Mouse (Mus musculus): ENCODE results near the gene Pdlim3.
"Not testable (repeated sequence)": the region's sequence is repeated elsewhere in the genome, so short reads cannot be mapped to it uniquely, and the experiment has no call there.

The Pdlim3 gene

GRCm38 (mm10) chr8:45885202-45885685 is at the start of gene Pdlim3:
Gene Pdlim3 (plus strand): TSS chr8:45885461.
- DNase-seq (ENCODE audit: low spot score): peak; percentile 65

DNA sequence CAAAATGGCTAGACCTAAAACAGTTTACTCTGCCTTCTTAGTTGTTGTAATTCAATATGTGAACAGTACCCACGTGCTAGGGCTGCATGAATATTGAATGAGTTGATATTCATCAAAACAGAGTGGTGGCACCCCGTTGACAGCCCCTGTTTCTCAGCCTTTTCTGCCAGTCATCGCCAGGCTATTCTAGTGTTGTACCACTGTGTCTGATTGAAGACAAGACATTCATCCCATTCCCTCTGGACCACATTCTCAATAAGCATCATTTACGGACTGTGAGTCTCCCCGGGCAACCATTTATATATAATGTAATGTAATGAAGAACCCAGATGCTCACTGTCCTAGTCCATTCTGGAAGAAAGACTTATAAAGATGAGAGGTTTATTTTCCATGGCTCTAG is 42.0 kb upstream of the Pdlim3 start:
- no peak for DNase-seq (ENCODE audit: low spot score)

DNA sequence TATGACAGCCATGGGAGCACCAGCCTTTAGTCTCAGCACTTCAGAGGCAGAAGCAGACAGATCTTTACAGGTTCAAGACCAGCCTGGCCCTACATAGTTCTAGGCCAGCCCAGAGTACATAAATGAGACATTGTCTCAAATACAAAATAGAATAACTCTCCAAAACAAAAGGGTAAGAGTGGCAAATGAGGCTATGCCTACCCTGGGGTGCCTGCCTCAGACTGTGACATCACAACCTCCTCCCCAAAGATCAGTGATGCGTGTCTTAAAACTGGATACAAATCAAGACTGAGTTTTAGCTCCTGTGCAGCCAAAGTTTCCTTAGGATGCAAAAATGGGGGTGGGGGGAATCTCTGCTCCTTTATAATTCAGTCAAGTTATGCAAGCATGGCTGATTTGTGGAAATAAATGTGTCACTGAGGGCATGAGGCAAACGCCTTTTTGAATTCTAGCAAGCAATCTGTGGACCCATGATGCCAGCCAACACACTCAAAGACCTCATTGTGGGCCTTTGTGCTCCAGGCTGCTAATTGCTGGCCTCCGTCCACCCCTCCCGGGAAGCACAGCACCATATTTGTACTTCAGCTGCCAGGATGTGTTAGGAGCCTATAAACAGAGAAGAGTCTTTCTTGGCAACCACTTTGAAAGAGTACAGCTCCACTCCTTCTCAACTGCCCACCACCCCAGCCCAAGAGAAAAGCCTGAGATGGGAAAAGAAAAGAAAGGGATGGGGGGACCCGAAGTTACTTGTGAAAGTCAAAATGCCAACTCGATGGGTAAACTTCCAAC is 41.0 kb upstream of the Pdlim3 start:
- peak; percentile 46 for DNase-seq (ENCODE audit: low spot score)

DNA sequence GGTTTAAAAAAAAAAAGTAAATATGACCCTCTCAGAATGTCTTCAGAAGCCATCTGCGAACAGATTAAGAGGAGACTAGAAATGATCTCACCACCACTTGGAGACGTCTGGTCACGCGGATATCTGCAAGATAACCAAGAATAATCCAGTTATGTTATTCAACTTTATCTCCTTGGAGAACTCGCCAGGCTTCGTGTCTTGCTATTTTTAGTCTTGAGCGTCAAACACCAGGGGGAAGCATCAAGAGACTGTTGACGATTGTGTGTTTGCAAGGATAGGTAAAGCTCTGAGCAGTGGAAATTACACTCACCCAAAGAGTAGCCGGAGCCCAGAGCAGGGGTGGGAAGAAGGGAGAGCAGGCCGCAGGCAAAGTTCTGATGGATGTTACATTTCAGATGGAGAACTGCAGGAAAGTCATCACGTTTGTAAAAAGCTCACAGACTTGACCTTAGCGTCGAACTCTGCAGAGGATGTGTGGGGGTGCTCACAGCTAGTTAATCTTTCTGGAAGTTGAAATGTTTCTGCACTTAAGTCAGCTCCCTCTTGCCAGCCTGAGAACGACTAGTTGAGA is 40.3 kb upstream of the Pdlim3 start:
- DNase-seq (ENCODE audit: low spot score): peak; percentile 59

DNA sequence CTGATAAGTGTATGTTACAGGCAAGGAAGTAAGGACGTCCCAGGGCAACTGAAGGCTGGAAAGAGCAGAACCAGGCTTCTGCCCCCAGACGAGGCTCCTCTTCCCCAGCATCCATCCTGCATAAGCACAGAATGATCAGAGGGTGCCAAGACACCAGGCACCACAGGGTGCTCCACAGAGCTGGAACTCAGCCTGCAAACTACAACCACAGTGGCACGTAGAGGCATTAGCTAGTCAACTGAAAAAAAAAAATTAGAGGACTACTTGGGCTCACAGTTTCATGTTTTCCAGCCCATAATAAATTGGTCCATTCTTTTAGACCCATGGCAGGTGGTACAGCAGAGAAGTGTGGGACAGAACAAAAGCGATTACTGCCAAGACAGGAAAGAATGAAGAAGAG is 39.4 kb upstream of the Pdlim3 start:
- DNase-seq (ENCODE audit: low spot score): no peak

DNA sequence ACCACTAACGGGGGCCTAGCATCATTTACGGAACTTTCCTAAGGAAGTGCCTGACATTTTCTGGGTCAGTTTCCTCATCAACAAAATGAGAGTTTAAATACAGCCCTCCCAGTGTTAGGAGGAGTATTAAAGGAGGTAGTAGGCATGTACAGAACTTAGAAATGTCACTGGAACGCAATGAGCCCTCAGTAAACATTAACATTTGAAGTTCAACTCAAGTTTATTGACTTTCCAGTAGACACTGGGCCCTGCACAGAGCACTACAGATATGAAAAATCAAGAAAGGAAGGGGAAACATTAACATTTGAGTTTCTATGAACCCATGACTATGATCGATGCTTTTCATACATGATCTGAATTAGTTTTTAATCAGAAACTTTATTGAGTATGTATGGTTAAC is 30.1 kb upstream of the Pdlim3 start:
- DNase-seq (ENCODE audit: low spot score): no peak

- DNase-seq (ENCODE audit: low spot score): no peak
Observed at GRCm38 (mm10) chr8:45857734-45858133, 27.5 kb upstream of the Pdlim3 start.

GRCm38 (mm10) chr8:45858391-45858790 is 26.9 kb upstream of the Pdlim3 start:
- DNase-seq (ENCODE audit: low spot score): no peak

DNA sequence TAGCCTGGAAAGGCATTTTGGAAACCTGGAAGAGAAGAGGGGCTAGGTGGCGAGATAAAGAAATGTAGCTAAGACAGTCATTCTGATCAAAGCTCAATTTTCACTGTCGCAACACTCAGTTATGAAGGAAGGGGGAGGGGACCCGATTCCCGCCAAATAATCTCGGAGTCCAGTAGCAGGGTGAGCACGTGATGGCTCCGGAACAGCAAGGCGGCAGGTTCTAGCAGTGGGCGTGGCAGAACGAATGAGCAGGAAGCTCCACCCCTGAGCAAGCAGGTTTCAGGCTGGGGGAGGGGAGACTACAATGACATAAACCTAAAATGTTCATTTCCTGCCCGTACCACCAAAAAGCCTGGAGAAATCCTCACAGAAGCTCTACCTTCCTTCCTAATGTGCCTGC is 13.7 kb upstream of the Pdlim3 start:
- DNase-seq (ENCODE audit: low spot score): not testable (repeated sequence)

DNA sequence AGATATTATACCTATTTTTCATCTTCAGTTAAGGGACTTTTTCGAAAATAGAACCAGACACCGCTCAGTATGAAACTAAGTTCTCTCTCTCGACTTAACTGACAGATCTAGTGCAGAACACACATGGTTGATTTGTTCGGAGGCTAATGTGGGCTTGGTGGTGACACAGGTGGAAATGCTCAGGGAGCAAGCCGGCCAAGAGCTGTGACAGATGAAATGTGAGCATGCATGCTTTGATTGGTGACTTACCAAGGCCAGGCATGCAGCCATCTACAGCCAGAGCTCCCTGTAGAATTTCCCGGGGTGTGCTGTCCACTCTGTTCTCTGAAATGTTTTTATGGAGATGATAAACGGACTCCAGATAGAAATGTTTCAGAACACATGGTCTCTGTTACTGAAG is 13.2 kb upstream of the Pdlim3 start:
- no peak for DNase-seq (ENCODE audit: low spot score)

DNA sequence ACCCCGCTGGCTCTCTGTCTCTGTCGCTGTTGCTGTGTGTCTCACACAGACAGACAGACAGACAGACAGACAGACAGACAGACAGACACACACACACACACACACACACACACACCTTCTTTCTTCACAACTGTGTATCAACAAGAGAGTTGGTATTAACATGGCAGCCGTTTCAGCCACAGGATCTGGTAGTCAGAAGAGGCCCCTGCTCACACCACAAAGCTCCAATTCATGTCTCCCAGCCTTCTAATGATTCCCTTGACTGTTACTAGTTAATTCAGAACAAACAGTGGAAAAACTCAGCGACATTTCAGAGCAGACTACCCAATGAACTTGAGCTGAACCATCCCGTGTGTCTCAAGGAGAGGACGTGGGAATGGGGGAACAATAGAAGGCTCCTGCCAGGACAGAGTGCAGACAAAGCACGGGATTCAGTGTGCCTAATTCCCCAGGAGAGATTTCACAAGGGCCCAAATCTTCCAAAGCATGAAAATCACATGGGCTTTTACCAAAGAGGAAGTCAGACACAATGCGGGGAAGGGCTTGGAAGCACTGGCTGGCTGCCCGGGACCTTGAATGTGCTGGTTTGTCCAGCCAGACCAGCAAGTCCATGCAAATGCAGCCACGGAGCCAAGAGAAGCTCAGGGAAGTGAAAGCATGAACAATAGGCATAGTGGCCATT is 10.2 kb upstream of the Pdlim3 start:
- peak; percentile 89 for DNase-seq (ENCODE audit: low spot score)

DNA sequence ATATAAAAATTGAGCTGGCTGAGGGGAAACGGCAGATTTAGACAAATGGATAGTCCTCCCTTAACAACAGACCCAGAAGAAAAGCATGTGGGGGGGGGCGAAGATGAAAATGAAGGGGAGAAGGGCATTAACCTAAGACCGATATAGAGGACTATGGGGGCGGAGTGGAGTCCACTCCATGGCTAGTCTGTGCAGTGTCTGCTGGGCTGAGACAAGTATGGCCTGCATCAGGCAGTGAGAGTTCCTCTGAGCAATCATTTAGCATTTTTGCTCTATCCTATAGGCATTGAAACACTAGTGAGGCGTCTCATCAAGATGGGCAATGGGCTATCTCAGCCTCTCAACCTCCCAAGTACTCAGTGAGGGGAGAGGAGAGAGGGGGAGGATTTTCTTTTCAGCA is 8.9 kb upstream of the Pdlim3 start:
- no peak for DNase-seq (ENCODE audit: low spot score)

DNA sequence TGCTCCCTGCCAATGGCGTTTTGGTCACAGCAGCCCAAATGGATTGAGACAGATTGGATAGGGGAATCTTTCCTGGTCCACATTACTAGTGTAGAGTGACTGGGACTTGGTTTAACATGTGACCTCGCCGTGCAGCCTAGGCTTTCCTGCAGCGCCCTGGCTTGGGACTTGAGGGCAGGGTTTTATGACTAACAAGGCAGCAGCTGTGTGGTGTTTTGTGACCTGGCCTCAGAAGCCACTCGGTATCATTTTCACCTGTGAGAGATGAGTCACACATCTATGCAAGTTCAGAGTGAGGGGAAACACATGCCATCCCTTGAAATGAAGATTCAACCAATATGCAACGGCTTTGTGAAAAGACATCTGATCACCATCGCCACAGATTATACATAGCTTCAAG is 7.6 kb upstream of the Pdlim3 start:
- no peak for DNase-seq (ENCODE audit: low spot score)

DNA sequence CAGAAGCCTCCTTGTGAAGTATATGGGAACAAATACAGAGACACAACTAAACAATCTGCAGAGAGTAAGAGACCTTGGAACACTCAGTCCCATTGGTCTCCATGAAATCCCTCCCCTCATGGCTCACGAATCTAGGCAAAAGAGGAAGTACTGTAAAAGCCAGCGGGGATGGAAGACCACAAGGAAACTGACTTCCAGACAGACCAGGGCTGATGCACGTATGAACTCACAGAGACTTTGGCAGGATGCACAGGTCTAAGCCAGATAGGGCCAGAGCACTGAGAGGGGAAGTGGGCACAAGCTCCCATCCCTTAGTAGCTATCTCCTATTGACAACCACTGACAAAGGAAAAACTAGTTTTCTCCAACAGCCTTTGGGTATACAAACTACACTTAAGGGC is 4.8 kb upstream of the Pdlim3 start:
- no peak for DNase-seq (ENCODE audit: low spot score)

- no peak for DNase-seq (ENCODE audit: low spot score)
Observed at GRCm38 (mm10) chr8:45881726-45882125, 3.5 kb upstream of the Pdlim3 start.

DNA sequence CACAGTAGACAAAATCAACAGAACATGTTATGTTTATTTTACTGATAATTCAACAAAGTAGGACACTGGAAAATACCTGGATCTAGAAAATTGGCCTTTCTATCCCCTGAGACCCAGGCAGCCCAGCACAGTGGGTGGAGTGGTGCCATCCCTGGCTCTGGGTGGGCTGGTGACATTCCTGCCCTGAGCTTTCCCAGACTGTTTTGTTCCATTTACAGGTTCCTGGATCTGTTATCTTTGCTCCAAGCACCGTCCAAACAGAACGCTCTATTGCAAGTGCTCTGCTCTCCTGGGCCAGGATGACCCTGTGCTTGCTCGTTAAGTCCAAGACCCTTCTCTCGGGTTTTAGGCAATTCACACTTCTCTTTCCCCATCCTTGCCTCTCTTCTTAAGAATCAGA is 1.5 kb upstream of the Pdlim3 start:
- no peak for DNase-seq (ENCODE audit: low spot score)

DNA sequence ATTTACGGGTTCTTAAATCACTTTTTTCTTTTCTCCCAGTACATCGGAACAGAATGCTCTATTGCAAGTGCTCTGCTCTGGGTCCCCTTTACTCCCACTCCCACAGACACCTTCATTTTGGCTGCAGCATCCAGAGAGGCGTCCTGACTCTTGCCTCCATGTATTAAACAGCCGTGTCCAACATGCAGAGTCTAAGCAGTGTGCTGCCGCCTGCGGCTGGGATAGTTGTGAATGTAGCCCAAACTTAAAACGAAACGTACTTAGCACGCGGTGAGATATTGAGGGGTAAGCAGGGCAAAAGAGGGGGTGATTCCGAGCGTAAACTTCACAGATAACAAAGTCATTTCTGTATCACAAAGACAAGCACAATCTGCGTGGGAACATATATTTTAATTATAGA is 709 bp upstream of the Pdlim3 start:
- no peak for DNase-seq (ENCODE audit: low spot score)

- peak; percentile 30 for DNase-seq (ENCODE audit: low spot score)
Observed at GRCm38 (mm10) chr8:45885775-45886174, 514 bp downstream of the Pdlim3 start.

DNA sequence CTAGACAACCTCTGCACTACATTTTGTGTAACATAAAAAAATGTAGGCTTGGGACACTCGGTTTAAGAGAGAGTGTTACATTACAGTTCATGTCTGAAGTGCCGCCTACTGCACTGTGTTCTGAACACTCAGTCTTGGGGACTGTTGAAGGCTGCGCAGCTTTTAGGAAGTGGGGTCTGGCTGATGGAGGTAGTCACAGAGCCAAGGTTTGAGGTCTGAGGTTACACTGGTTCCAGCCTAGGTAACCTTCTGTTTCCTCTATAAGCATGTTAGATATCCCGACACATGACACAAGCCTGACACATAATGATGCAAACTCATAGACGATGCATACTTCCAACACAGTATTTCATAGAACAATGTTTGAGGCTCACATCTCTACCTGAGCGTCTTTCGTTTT is 4.5 kb downstream of the Pdlim3 start:
- no peak for DNase-seq (ENCODE audit: low spot score)

DNA sequence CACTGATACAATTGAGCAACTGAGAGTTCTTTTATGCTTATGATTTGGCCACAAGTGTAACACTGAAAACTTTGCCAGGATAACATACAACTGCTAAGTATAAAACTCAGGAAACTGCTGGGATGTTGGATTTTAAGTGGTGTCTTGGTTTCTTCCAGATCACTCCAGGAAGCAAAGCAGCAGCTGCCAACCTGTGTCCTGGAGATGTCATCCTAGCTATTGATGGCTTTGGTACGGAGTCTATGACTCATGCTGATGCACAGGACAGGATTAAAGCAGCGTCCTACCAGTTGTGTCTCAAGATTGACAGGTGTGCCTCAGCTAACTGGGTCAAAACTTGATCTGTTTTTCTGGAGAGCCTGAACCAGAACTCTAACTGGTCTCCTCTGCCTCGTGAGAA is 11.3 kb downstream of the Pdlim3 start:
- DNase-seq (ENCODE audit: low spot score): no peak

DNA sequence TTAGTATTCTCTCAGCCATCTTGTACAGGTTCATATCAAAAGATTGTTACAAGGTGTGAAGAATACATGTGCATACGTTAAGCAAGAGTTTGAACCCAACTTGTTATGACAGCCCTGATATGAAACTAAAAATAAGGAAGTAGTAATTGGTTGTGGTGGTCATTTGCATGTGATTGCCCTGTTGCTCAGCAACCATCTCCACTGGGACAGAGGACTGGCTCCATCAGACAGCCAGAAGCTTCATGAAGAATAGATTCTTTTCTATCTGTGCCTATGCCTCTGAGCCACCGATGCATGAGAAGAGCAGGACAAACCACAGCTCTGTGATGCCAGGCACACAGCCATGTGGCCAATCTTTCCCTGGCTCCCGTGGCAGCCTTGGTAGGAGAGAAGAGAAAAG is 14.5 kb downstream of the Pdlim3 start:
- DNase-seq (ENCODE audit: low spot score): no peak

DNA sequence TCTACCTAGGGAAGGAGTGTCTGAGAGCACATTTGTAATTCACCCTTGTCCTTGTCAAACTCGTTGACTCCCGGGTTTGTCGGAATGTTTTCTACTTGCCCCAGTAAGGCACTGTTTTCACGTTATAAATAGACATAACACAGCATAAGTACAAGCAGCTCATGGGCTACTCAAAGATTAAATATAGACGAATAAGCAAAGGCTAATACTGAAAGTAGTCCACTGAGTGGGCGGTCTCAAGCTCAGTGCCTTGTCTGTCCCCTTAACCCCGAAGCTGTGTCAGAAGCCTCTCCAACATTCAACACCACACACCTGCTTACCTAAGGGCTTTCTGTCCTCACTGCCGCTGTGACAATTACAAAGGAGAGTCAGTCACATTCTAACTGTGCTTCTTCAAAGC is 16.4 kb downstream of the Pdlim3 start:
- DNase-seq (ENCODE audit: low spot score): no peak

DNA sequence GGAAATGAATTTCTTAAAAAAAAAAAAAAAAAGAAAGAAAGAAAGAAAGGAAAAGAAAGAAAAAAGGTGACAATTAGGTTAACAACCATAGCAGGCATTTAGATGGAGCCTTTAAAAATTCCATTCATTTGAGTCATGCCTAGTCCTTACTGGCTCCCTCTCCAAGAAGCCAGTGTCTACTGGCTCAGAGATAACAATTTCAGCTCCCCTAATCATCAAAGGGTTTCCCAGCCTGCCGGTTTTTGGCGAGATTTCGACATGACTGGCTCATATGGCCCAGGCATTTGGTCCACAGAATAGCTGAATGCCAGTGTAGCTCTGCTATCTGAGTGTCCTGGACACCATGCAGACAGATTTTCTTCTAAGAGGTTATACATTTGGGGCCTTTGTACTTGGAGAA is 18.4 kb downstream of the Pdlim3 start:
- peak; percentile 34 for DNase-seq (ENCODE audit: low spot score)

All from MN1 (cell line).